23 mouse cellular contexts compared by ENCODE assay signal in the genomic region with DNA sequence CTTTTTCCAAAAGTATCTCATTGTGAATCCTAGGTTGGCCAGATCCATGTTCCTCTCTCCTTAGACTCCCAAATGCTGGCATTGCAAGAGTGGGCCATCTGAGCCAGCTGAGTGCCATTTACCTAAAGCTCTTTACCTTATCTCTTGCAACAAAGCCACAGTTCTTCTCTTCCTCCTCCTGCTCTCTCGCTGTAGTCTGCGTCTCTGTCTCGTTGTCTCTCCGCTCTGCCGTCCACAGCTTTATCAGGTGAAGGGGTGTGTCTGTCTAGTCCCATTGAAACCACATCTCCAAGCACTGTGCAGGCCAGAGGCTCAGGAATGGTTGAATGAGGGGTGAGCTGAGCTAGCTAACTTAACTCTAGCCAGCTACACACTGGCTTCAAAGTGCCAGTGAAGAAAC.
"Had no signal": no experiment of that assay in that cellular context is flagged by ENCODE, and none has a peak within 500 bp of the region (broad histone marks: within the 10 kb centered on the region; RNA-seq: fewer than 3 reads in every experiment).

No protein-coding gene starts in this region.

- ATAC-seq: inflammation-experienced regulatory T-cells, adult 6 months; midbrain, embryonic 15.5 days had no signal

- H3K4me2 ChIP-seq: kidney, embryonic 15.5 days; limb, embryonic 12.5 days; limb, embryonic 15.5 days; lung, embryonic 14.5 days; midbrain, embryonic 12.5 days; midbrain, embryonic 15.5 days; neural tube, embryonic 12.5 days; neural tube, embryonic 15.5 days; stomach, embryonic 15.5 days had no signal

- H3K4me3 ChIP-seq: kidney, embryonic 15.5 days; left cerebral cortex, adult 2 months; limb, embryonic 12.5 days; limb, embryonic 15.5 days; midbrain, embryonic 12.5 days; midbrain, embryonic 15.5 days; neural tube, embryonic 12.5 days; neural tube, embryonic 15.5 days; stomach, embryonic 15.5 days had no signal

- H3K27ac ChIP-seq: kidney, embryonic 15.5 days; left cerebral cortex, adult 2 months; limb, embryonic 12.5 days; limb, embryonic 15.5 days; midbrain, embryonic 12.5 days; midbrain, embryonic 15.5 days; neural tube, embryonic 12.5 days; neural tube, embryonic 15.5 days; stomach, embryonic 15.5 days had no signal

- H3K27me3 ChIP-seq: kidney, embryonic 15.5 days; limb, embryonic 12.5 days; limb, embryonic 15.5 days; midbrain, embryonic 12.5 days; midbrain, embryonic 15.5 days; neural tube, embryonic 12.5 days; neural tube, embryonic 15.5 days; stomach, embryonic 15.5 days had no signal

- H3K4me1 ChIP-seq: limb, embryonic 15.5 days; midbrain, embryonic 12.5 days; midbrain, embryonic 15.5 days had no signal

- H3K9ac ChIP-seq: kidney, embryonic 15.5 days; limb, embryonic 12.5 days; limb, embryonic 15.5 days; lung, embryonic 14.5 days; midbrain, embryonic 12.5 days; midbrain, embryonic 15.5 days; neural tube, embryonic 12.5 days; neural tube, embryonic 15.5 days; stomach, embryonic 15.5 days had no signal

- H3K9me3 ChIP-seq: kidney, embryonic 15.5 days; limb, embryonic 12.5 days; limb, embryonic 15.5 days; midbrain, embryonic 12.5 days; midbrain, embryonic 15.5 days; neural tube, embryonic 12.5 days; neural tube, embryonic 15.5 days; stomach, embryonic 15.5 days had no signal

- DNase-seq: kidney, adult 11 months; kidney, adult 8-10 months; kidney, postnatal 10 days; kidney, postnatal 4 days; layer of hippocampus, adult 9-11 months; left cerebral cortex, postnatal 4 days; lung, embryonic 14.5 days; lung, postnatal 10 days; lung, postnatal 36 days; right cerebral cortex, adult 18-20 months; right cerebral cortex, postnatal 14 days; spleen, adult 18-20 months; thymus, postnatal 25 days had no signal

- H3K36me3 ChIP-seq: midbrain, embryonic 15.5 days had no signal
